Mouse (Mus musculus) urinary bladder, postnatal 25 days (tissue): ENCODE measurements around the gene Nckap1l.
"Not testable (repeated sequence)": the region's sequence is repeated elsewhere in the genome, so short reads cannot be mapped to it uniquely, and the experiment has no call there.

Experiments used
- DNase-seq: peaks from one replicate; pipeline ENCODE4 v3.0.0; 2022; ENCODE audit warnings: low spot score

The Nckap1l gene

DNA sequence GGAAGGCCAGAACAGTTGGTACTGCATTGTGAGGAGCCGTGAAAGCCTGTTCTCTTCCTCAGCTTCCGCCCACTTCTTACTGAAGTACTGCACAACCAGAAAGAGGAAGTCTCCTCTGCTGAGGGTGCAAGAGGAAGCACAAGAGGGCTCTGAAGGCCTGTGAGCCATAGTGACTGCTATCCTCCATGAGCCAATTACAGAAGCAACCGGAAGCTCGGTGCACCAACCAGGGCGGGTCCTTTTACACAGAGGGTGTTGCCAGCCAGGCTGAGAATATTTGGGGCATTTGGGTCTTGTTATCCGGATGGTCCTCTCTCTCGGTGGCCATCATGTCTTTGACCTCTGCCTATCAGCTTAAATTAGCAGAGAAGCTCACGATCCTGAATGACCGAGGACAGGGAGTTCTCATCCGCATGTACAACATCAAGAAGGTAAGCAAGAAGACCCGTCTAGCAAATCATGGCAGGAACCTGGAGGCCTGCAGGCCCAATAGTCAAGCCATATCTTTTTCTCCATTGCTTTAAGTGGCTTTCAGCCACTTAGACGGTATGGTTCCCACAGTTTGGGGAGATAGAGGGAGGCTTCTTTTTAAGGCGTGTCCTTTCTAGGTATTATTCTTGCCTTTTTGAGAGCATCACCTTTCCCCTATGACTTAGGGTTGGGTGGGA lies at the start of gene Nckap1l:
Nckap1l (plus strand) TSS at position 244 of the 668 bp plus-strand sequence.
- no peak for DNase-seq

DNA sequence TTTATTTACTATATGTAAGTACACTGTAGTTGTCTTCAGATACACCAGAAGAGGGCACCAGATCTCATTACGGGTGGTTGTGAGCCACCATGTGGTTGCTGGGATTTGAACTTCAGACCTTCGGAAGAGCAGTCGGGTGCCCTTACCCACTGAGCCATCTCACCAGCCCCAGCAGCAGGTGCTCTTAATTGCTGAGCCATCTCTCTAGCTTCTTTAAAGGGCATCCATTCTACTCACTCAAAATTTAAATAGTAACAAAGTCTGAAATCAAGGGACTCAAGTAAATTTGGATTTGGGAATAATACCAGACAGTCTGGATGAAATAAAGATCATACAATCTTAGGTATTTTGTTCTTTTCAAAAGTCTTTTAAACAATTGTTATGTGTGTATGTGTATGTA lies 48.0 kb upstream of the Nckap1l start:
- DNase-seq = not testable (repeated sequence)

GRCm38 (mm10) chr15:103427017-103427416 lies 26.6 kb upstream of the Nckap1l start:
- DNase-seq = no peak

DNA sequence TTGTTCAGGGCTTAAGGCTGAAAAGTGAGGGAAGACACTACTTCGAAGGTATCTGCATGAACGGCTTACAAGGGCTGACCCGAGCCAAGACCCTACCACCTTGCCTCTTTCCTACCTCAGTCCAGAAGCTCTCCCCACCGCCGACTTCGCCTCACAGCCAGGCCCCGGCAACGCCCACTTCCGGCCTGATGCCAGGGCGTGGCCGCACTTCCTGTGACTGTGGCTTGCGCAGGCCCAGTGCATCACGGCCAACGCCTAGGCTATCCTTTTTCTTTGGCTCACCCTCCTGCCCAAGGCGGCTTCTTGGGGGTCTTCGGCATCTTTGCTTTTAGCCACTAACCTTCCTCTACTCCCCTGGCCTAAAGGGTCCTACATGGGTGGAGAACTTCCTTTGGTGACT lies 23.4 kb upstream of the Nckap1l start, which contains the start of gene Gtsf1:
Gtsf1 (minus strand) TSS at position 230 of the 400 bp plus-strand sequence.
- no peak for DNase-seq

- DNase-seq = not testable (repeated sequence)
These were observed 7.6 kb upstream of the Nckap1l start for GRCm38 (mm10) chr15:103445966-103446365.

- no peak for DNase-seq
These were observed 5.2 kb upstream of the Nckap1l start, which contains the start of gene Gtsf2 for GRCm38 (mm10) chr15:103448369-103448768. Gene Gtsf2 (minus strand): TSS chr15:103448469.

- no peak for DNase-seq
These were observed 855 bp downstream of the Nckap1l start for GRCm38 (mm10) chr15:103454449-103454848.

GRCm38 (mm10) chr15:103462539-103463261 lies 9.1 kb downstream of the Nckap1l start:
- DNase-seq = no peak

DNA sequence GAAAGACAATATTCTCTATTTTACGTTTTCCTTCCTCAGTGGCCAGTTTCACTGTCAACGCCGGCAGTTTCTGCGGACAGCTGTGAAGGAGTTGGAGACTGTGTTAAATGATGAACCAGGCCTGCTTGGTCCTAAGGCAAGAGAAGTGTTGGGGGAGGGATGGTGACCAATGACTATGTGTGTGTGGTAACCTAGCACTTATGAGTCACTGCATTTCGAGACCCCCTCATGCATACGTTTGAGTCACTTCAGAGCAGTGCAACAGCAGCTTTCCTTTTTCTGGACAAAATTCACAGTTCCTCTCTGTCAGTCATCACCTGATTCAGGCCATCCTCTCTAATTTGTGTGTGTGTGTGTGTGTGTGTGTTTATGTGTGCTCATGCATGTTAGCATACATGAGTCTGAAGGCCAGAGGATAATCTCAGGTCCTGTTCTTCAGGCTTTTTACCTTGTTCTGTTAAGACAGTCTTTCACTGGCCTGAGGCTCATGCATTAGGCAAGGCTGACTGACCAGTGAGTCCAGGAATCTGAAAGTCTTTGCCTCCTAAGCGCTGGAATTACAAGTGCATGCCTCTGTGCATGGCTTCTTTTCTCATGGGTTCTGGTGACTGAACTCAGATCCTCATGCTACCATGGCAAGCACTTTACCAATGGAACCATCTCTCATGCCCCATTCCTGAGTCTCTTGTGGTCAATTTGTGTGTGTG lies 18.0 kb downstream of the Nckap1l start:
- no peak for DNase-seq

- no peak for DNase-seq
These were observed 18.7 kb downstream of the Nckap1l start for GRCm38 (mm10) chr15:103472265-103472664.

GRCm38 (mm10) chr15:103473182-103473581 lies 19.6 kb downstream of the Nckap1l start:
- no peak for DNase-seq

DNA sequence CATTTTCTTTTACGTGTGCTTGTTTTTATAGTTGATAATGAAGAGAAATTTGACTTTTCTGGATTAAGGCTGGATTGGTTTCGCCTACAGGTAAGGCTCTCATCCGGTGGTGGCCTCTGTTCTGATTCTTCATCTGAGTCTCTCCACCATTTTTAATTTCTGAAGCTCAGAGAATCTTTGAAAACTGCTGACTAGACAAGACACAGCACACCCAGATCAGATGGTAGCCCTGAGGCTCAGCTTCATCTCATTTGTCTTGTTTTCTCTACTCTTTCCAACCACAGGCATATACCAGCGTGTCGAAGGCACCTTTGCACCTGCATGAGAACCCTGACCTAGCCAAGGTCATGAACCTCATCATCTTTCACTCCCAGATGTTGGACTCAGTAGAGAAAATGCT lies 20.2 kb downstream of the Nckap1l start:
- DNase-seq = no peak

- DNase-seq = no peak
These were observed 25.5 kb downstream of the Nckap1l start for GRCm38 (mm10) chr15:103479080-103479606.

DNA sequence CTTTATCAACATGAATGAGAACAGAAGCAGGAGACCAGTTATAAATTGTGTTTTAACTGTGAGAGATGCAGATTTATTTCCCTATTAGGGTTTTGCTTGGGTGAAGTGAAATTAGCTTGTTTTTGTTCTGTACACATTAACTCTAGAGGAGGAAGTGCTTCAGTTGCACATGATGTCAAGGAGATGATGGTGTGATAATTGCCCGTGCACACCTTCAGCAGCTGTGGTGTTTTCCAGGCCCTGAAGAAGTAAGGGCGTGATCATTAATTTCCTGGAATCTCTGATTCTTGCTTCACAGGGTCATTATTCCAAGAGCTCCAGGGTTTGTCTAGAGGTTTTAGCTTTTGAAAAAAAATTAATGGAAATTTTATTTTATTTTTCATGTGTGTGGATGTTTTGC lies 26.5 kb downstream of the Nckap1l start:
- no peak for DNase-seq

DNA sequence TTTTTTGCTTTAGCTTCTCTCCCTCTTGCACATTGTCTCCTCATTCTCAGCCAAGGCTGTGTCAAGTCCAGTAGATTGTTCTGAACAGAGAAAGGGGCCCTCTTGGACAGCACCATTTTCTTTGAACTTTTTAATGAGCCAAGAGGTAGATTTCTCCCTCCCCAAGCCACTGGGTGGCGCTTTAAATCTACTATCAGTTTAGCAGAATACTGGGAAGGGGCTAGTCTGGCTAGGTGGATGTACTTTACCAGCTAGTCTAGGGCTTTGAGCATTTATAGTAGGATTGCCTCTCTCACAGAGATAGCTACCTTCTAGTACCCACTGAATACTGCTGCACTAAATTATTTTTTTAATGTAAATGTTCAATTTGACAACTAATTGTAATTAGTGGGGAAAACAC lies 28.9 kb downstream of the Nckap1l start:
- no peak for DNase-seq

DNA sequence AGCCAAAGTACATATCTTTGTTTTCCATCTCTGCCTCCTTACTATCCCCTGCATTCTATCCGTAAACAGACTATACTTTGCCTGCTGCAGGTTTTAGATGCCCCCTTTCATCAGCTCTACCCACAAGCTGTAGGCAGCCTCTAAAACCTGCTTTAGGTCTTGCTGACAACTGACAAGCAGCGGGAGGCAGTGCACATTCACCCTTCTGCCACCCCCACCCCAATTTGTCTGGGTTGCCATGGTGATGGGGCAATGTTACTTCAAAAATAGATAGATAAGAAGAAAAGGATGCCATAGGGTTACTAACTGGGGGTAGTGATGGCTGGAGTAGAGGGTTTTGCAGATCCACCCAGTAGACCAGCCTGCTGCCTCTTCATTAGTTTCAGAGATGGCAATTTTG lies 30.9 kb downstream of the Nckap1l start:
- DNase-seq = no peak

DNA sequence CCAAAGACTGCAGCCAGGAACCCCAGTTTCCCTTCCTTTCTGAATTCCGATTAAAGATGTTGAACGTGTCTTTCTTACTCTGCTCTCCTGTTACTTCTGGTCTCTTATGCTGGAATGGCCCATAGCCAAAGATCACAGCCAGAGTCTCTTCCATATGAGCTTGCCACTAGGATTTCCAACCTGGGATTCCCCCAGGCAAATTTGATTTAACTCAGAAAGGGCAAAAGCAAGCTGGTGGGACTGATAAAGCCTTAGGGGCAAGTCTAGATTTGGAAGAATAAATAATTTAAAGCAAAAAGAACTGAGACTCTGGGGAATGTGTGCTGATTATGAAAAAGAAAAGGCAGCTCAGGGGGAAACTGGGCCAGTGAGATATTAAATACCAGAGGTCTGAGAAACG lies 31.5 kb downstream of the Nckap1l start:
- DNase-seq = no peak

DNA sequence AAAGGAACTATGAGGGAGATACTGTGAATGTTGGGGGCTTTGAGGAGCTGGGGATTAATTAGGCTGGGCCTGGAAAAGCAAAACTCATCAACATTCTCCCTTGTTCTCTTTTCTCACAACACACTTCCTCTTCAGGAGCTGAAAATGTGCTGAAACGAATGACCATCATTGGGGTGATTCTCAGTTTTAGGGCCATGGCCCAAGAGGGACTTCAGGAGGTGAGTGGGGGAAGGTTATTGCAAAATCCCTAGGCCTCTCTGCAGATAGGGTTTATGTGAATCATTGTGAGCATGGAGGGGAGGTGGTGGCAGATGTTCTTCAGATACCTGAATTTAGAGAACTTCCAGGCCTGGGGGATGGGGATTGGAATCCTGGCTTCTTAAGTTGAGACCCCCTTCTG lies 33.1 kb downstream of the Nckap1l start:
- no peak for DNase-seq

DNA sequence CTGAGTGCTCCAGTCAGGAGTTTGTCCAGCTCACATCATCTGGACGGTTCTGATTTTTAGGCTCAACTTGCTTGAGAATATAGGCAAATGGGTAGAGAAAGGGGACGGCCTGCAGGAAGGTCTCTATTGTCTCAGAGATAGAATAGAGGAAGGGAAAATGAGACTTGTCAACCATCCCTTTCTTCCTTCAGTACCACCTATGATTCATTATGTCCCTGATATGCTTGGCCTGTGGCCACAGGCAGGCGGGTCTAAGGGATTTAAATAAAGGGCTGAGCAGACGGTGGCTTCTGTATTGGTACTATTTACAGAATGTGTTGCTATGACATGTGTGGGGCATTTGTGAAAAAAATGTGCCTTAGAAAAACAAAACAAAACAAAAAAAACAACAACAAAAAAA lies 34.7 kb downstream of the Nckap1l start:
- DNase-seq = no peak

DNA sequence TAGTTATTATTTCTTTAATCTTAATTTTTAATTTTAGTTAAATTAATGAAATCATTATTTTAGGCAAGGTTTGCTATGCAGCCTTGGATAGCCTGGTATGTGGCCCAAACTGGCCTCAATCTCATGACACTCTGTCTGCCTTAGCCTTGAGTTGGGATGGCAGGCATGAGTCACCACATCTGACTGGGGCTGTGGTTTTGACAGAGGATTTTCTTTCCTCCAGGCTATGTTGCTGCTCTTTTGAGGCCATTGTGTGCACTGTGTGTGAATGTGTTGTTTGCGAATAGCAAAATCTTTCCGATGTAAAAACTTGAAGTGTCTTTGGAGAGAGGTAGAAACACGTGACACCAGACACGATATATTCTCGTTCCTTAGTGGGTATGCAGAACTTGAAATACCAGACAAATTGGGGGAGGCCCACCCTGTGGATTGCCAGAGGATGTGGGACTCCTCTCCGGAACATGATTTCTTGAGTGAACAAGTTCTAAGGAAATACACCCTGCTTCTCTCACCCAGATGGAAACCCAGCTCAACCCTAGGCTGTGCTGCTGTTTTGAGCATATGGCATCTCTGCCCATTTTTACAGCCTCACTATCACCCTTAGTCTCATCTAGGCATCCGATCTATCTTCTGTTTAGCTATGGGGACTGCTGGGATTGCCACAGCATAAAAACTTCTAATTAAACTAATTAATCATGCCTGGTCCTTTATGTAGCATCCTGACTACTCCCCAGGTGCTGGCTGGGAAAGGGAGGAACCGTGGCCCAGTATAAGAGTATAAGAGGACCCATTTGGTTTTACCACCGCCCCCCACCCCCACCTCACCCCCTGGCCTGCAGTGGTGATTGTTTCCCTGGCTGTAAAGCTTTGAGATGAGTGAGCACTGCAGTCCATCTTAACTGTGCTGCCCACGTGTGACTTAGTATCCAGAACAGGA lies 42.9 kb downstream of the Nckap1l start:
- DNase-seq = no peak

DNA sequence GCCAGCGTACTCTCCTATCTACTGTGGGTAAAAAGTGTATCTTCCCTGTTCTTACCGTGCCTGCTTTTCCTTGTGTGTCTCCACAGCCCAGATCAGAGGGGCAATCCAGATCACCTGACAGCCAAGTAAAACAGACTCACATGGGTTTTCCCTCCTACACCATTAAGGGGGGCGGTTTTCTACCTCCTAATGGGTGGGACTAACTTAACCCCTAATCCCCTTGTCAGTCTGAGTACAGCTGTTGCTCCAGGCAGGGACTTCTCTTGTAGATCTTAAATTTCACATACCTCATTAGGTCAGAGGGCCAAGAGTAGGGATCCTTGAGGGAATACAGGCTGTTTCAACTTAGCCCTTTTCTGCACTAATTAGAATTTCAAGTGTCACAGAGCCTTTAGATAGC lies 44.6 kb downstream of the Nckap1l start:
- DNase-seq = no peak

- DNase-seq = no peak
These were observed 47.1 kb downstream of the Nckap1l start for GRCm38 (mm10) chr15:103500723-103501122.
